In genomic region chr9:111838069-111838820, GRCm38 (mm10) we compare ENCODE assay signal across 13 mouse cellular contexts.
DNase-seq lines count a peak whose midpoint lies in the region; ATAC-seq lines count a peak whose summit lies in the region.
"Had no signal": no experiment of that assay in that cellular context is flagged by ENCODE, and none has a peak within 500 bp of the region (broad histone marks: within the 10 kb centered on the region; RNA-seq: fewer than 3 reads in every experiment).

No protein-coding gene starts in this region.

- H3K4me1 ChIP-seq in midbrain, embryonic 15.5 days, result 0 out of 2 replicates have a peak, but pooled peaks cover 3% of the 10 kb centered on the region
- H3K4me1 ChIP-seq in midbrain, embryonic 13.5 days (replicated peaks), result no peaks in the 10 kb centered on the region
- H3K4me1 ChIP-seq: heart, embryonic 10.5 days had no signal

- no peaks in the 10 kb centered on the region for H3K9me3 ChIP-seq in midbrain, embryonic 15.5 days
- H3K9me3 ChIP-seq in midbrain, embryonic 13.5 days, result no peaks in the 10 kb centered on the region; the same call in 1 of the 2 replicates
- H3K9me3 ChIP-seq: heart, embryonic 10.5 days had no signal

- DNase-seq in cerebellum, postnatal 10 days, result peak; percentile 23 to 25
- DNase-seq in cerebellum, postnatal 36 days, result no peak
- DNase-seq in left cerebral cortex, postnatal 14 days (ENCODE audit: low spot score in 2 of 2), result peak; percentile 57 to 62
- peak; percentile 82 for DNase-seq in telencephalon, adult 2 months (ENCODE audit: low read depth, low spot score)
- no peak for DNase-seq in c-Kit-positive CD71-positive TER-119-positive erythroid progenitor cells, embryonic 14.5 days (ENCODE audit: low spot score)
- DNase-seq in urinary bladder, postnatal 14 days (ENCODE audit: low spot score), result no peak
- DNase-seq: kidney, adult 18-20 months; liver, postnatal 0 days; midbrain, embryonic 14.5 days; thymus, postnatal 25 days had no signal

- H3K9ac ChIP-seq in midbrain, embryonic 15.5 days, result no peak overlapping the region
- H3K9ac ChIP-seq in midbrain, embryonic 13.5 days (replicated peaks), result no peak overlapping the region
- H3K9ac ChIP-seq: liver, postnatal 0 days had no signal

- no peaks in the 10 kb centered on the region for H3K36me3 ChIP-seq in midbrain, embryonic 15.5 days (replicated peaks)
- no peaks in the 10 kb centered on the region for H3K36me3 ChIP-seq in midbrain, embryonic 13.5 days
- H3K36me3 ChIP-seq: heart, embryonic 10.5 days had no signal

- 72% methylated on average over 7 of the region's 7 CpGs for WGBS in midbrain, embryonic 15.5 days
- WGBS in midbrain, embryonic 13.5 days, result 77% methylated on average over 7 of the region's 7 CpGs

- H3K4me3 ChIP-seq in midbrain, embryonic 15.5 days, result no peak overlapping the region
- H3K4me3 ChIP-seq in midbrain, embryonic 13.5 days (replicated peaks), result no peak overlapping the region
- H3K4me3 ChIP-seq: heart, embryonic 10.5 days had no signal

- no peak overlapping the region for H3K4me2 ChIP-seq in midbrain, embryonic 15.5 days
- H3K4me2 ChIP-seq in midbrain, embryonic 13.5 days (replicated peaks), result no peak overlapping the region

- ATAC-seq in midbrain, embryonic 15.5 days (replicated peaks), result no peak
- ATAC-seq in midbrain, embryonic 13.5 days, result no peak
- ATAC-seq: liver, postnatal 0 days had no signal

- 0 out of 2 replicates have a peak overlapping the region, but pooled peaks have one; percentile 21 for H3K27ac ChIP-seq in midbrain, embryonic 15.5 days
- H3K27ac ChIP-seq in midbrain, embryonic 13.5 days, result no peak overlapping the region
- H3K27ac ChIP-seq: heart, embryonic 10.5 days had no signal

- H3K27me3 ChIP-seq in midbrain, embryonic 15.5 days (replicated peaks), result no peaks in the 10 kb centered on the region
- no peaks in the 10 kb centered on the region for H3K27me3 ChIP-seq in midbrain, embryonic 13.5 days

- intact Hi-C loops in left cerebral cortex, postnatal 14 days (cut with DNase I), result no loop called here

Comparison
In these comparisons a context has a peak if more than half of its experiments do, and no peak if none do; other contexts are left out.
1. DNase-seq: peak in cerebellum, postnatal 10 days (2 of 2), left cerebral cortex, postnatal 14 days (2 of 2) and telencephalon, adult 2 months (single experiment); none in cerebellum, postnatal 36 days (0 of 2), c-Kit-positive CD71-positive TER-119-positive erythroid progenitor cells, embryonic 14.5 days (single experiment) and urinary bladder, postnatal 14 days (single experiment).